Mouse (Mus musculus) ES-E14 (cell line): ENCODE measurements at regions not wholly inside any gene's neighbourhood (a gene's known extent, or its start where the extent isn't known, plus 50 kb on each side); places are given as distances from the start of the nearest gene placed in this dataset.

Experiments
- DNase-seq: peaks from one replicate; pipeline ENCODE4 v3.0.0-alpha.2; 2013; ENCODE audit warnings: low read depth, low spot score
- H3K27ac ChIP-seq: 2 replicates; pipeline ENCODE4 v1.5.1; 2012; ENCODE audit warnings: low read depth, mild to moderate bottlenecking, low read length, moderate library complexity, mixed read lengths; ENCODE audit not compliant: poor library complexity, insufficient read depth, severe bottlenecking
- H3K36me3 ChIP-seq: 2 replicates; pipeline ENCODE4 v1.6.1; 2012; ENCODE audit warnings: mild to moderate bottlenecking, low read length, moderate library complexity, mixed read lengths; ENCODE audit not compliant: control insufficient read depth, poor library complexity, insufficient read depth, severe bottlenecking
- H3K4me1 ChIP-seq, 2 experiments: fragments of 150-350 bp in 1 of 2; sonication (generic) in 1 of 2; 2 replicates each; pipeline ENCODE4 v1.6.1; 2012; ENCODE audit warnings: low read length in 2 of 2, mild to moderate bottlenecking in 1 of 2, mixed read lengths in 1 of 2; ENCODE audit not compliant: control insufficient read depth in 2 of 2, insufficient read depth in 2 of 2, poor library complexity in 1 of 2
- H3K4me3 ChIP-seq, 2 experiments: fragments of 150-350 bp in 1 of 2; sonication (generic) in 1 of 2; 2 replicates each; pipeline ENCODE4 v1.5.1; 2012; ENCODE audit warnings: low read length in 2 of 2, low read depth in 1 of 2, mild to moderate bottlenecking in 1 of 2, mixed read lengths in 1 of 2; ENCODE audit not compliant: insufficient read depth in 1 of 2, poor library complexity in 1 of 2, severe bottlenecking in 1 of 2
- H3K9ac ChIP-seq: 2 replicates; pipeline ENCODE4 v1.6.1; 2012; ENCODE audit warnings: low read depth, mild to moderate bottlenecking, low read length, mixed read lengths; ENCODE audit not compliant: poor library complexity, insufficient read depth, severe bottlenecking
- H3K9me3 ChIP-seq: fragments of 150-350 bp; sonication (generic); 2 replicates; pipeline ENCODE4 v1.6.1; 2012; ENCODE audit warnings: low read depth, mild to moderate bottlenecking, low read length; ENCODE audit not compliant: control insufficient read depth, insufficient read depth
- CHD2 ChIP-seq: IDR thresholded peaks from 2 replicates; pipeline ENCODE4 v1.6.1; 2014; ENCODE audit warnings: mild to moderate bottlenecking, low read depth, low read length, inconsistent platforms
- HCFC1 ChIP-seq: IDR thresholded peaks from 2 replicates; pipeline ENCODE4 v1.6.1; 2012; ENCODE audit warnings: low read length, inconsistent platforms, borderline replicate concordance; ENCODE audit not compliant: insufficient read depth
- MAFK ChIP-seq: IDR thresholded peaks from 2 replicates; pipeline ENCODE4 v1.6.1; 2014; ENCODE audit warnings: mild to moderate bottlenecking, low read depth, low read length, inconsistent platforms; ENCODE audit not compliant: insufficient read depth
- ZC3H11A ChIP-seq: IDR thresholded peaks from 2 replicates; pipeline ENCODE4 v1.6.1; 2012; ENCODE audit warnings: low read depth, mild to moderate bottlenecking, inconsistent platforms, low read length, borderline replicate concordance
- ZNF384 ChIP-seq: IDR thresholded peaks from 2 replicates; pipeline ENCODE4 v1.6.1; 2012; ENCODE audit warnings: low read depth, low read length, inconsistent platforms
- in situ Hi-C, 2 experiments: fragments of 600-800 bp; cut with MboI; formaldehyde crosslinking; loops; one replicate each; pipeline ENCODE4 v1.15.1; 2025; ENCODE audit warnings: low sequenced_read_pairs in 2 of 2, inconsistent platforms in 1 of 2; ENCODE audit not compliant: unreplicated experiment in 2 of 2

- in situ Hi-C loops, result no loop called here
- Histone ChIP-seq H3K27ac (no peak overlapping the region), H3K4me1 (peaks cover 0 to 5% of the 10 kb centered on the region in 2 experiments; a peak in 1 of 4 replicates), H3K36me3 (no peaks in the 10 kb centered on the region), H3K9ac (no peak overlapping the region), H3K9me3 (no peaks in the 10 kb centered on the region), H3K4me3 (no peak overlapping the region)
- no peak for TF ChIP-seq MAFK
- TF ChIP-seq CHD2, result no peak
- no peak for TF ChIP-seq HCFC1
- TF ChIP-seq ZC3H11A, result no peak
- TF ChIP-seq ZNF384, result no peak
- DNase-seq, result no peak
Measured at GRCm38 (mm10) chr6:91619009-91619408, 64.8 kb upstream of the Slc6a6 start.

GRCm38 (mm10) chr6:91619735-91620732, 63.8 kb upstream of the Slc6a6 start:
- in situ Hi-C loops, result no loop called here
- no peak overlapping the region for H3K9ac ChIP-seq
- no peaks in the 10 kb centered on the region for H3K9me3 ChIP-seq
- no peak overlapping the region for H3K4me3 ChIP-seq
- peaks cover 0 to 5% of the 10 kb centered on the region in 2 experiments; a peak in 1 of 4 replicates for H3K4me1 ChIP-seq
- DNase-seq, result no peak
- no peaks in the 10 kb centered on the region for H3K36me3 ChIP-seq
- TF ChIP-seq ZNF384, result no peak
- no peak for TF ChIP-seq MAFK
- no peak for TF ChIP-seq CHD2
- TF ChIP-seq ZC3H11A, result no peak
- TF ChIP-seq HCFC1, result no peak
- H3K27ac ChIP-seq, result no peak overlapping the region

DNA sequence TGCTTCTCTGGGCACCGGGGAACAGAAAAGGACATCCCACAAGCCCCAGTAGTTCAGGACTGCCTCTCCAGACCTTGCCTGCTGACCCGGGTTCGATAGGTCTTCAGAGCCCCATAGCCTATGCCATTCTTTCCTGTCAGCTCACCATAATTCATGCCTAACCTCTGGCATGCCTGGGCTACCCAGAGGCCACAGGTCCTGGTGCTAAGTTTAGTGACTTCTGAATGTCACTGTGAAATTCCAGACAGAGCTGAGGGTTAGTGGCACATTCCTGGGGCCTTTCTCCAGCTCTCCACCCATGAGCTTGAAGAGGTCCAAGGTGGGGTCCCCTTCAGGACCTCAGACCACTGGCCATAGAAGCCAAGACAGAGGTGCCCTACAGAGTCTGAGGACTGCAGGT, 62.4 kb upstream of the Slc6a6 start:
- TF ChIP-seq MAFK (no peak), CHD2 (no peak), ZNF384 (no peak), HCFC1 (no peak), ZC3H11A (no peak)
- H3K4me1 ChIP-seq, result peaks cover 0 to 5% of the 10 kb centered on the region in 2 experiments; a peak in 1 of 4 replicates
- H3K27ac ChIP-seq, result no peak overlapping the region
- in situ Hi-C loops, result no loop called here
- H3K9ac ChIP-seq, result no peak overlapping the region
- no peaks in the 10 kb centered on the region for H3K36me3 ChIP-seq
- no peak overlapping the region for H3K4me3 ChIP-seq
- no peak for DNase-seq
- H3K9me3 ChIP-seq, result no peaks in the 10 kb centered on the region

DNA sequence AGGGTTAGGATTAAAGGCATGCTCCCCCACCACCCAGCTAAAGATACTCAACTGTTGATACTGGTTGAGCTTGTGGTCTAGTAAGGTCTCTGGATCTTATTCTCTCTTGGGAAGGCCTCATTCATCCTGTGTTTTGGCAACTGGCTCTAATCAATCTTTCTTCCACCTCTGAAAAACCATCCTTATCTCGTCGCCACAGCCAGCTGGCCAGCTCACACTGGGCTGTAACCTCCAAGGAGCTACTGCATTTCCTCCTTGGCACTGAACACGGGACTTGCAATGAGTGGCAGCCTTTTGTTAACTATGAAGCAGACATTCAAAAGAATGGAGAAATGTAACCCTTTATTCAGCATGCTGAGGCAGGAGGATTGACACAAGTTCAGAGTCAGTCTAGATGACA, 61.4 kb upstream of the Slc6a6 start:
- no peak for TF ChIP-seq ZNF384
- TF ChIP-seq HCFC1, result no peak
- no peak for TF ChIP-seq ZC3H11A
- TF ChIP-seq CHD2, result no peak
- no peak for TF ChIP-seq MAFK
- in situ Hi-C loops, result no loop called here
- no peak overlapping the region for H3K9ac ChIP-seq
- peaks cover 0 to 2% of the 10 kb centered on the region in 2 experiments; a peak in 1 of 4 replicates for H3K4me1 ChIP-seq
- no peak overlapping the region for H3K4me3 ChIP-seq
- no peak overlapping the region for H3K27ac ChIP-seq
- no peaks in the 10 kb centered on the region for H3K36me3 ChIP-seq
- no peaks in the 10 kb centered on the region for H3K9me3 ChIP-seq
- no peak for DNase-seq
